Mouse (Mus musculus) colon, adult 2 months (tissue): ENCODE results near the gene Fabp3. TPM values are rescaled to one million over a fixed set of nuclear protein-coding genes. Genes with fewer than 3 reads are reported as not detected.

ENCODE experiments used
- polyA plus RNA-seq: library from polyadenylated mRNA; depleted of rRNA; stranded (reverse); fragments of >200 nt; gene quantifications from 2 replicates; pipeline ENCODE4 v1.2.3, GENCODE M21; 2012; rRNA removed

Gene Fabp3
- 2.3 and 2.4 TPM in 2 replicates for polyA plus RNA-seq

GRCm38 (mm10) chr4:130308231-130309081, at the start of gene Fabp3, which contains the start of gene Gm10570:
TSS of gene Fabp3 (plus strand) at chr4:130308595.
TSS of gene Gm10570 (minus strand) at chr4:130308674.

GRCm38 (mm10) chr4:130279105-130279504, 29.3 kb upstream of the Fabp3 start, which contains the start of gene Serinc2:
TSS of gene Serinc2 (minus strand) at chr4:130279205.

GRCm38 (mm10) chr4:130359486-130360237, 51.3 kb downstream of the Fabp3 start, which contains the start of the genes Zcchc17 and Snrnp40:
TSS of gene Zcchc17 (minus strand) at chr4:130359943.
TSS of gene Snrnp40 (plus strand) at chr4:130360132.

Other genes with a start within 250 kb of the Fabp3 start
- 176 and 208 TPM in 2 replicates for gene Pef1, start 206.0 kb upstream of the Fabp3 start, polyA plus RNA-seq
- 5.7 and 8.3 TPM in 2 replicates for gene Hcrtr1, start 169.2 kb upstream of the Fabp3 start, polyA plus RNA-seq
- 287 and 335 TPM in 2 replicates for gene Tinagl1, start 133.5 kb upstream of the Fabp3 start, polyA plus RNA-seq
- gene Gm853, start 86.2 kb upstream of the Fabp3 start, polyA plus RNA-seq = not detected in 2 replicates
- gene Serinc2, start 29.4 kb upstream of the Fabp3 start, polyA plus RNA-seq = 482 and 721 TPM in 2 replicates
- gene Gm10570, start 79 bp downstream of the Fabp3 start, polyA plus RNA-seq = 0.29 TPM in 1 of 2 replicates, not detected in the other
- gene Zcchc17, start 51.3 kb downstream of the Fabp3 start, polyA plus RNA-seq = 19.2 and 23.7 TPM in 2 replicates
- gene Snrnp40, start 51.5 kb downstream of the Fabp3 start, polyA plus RNA-seq = 26.0 and 27.8 TPM in 2 replicates